Mouse (Mus musculus): ENCODE data around the gene Cdkl3. TPM values are rescaled to one million over a fixed set of nuclear protein-coding genes. Genes with fewer than 3 reads are reported as not detected.

Gene Cdkl3
- polyA plus RNA-seq, 1 experiment from 2014 or later = 1.6 TPM

DNA sequence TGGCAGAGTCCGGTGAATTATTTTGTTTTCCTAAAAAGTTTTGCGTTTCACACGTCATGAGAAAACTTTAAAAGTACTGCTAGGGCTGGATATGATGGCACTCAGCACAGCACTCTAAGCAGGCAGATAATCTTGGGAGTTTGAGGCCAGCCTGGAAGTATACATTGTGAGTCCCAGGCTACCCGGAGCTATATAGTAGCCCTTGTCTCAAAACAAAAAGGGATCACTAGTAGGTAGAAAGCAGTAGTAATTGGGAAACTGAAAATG, 583 bp upstream of the Cdkl3 start:
- Histone ChIP-seq H3K36me3 (replicated peaks; ENCODE audit: insufficient read depth, low read length) (no peaks in the 10 kb centered on the region), H3K27ac (ENCODE audit: low read depth) (peak overlapping the region; percentile 92), H3K9me3 (ENCODE audit: low read length) (no peaks in the 10 kb centered on the region), H3K9ac (replicated peaks) (peak overlapping the region; percentile 76), H3K4me2 (ENCODE audit: low read depth, low read length) (peak overlapping the region; percentile 91), H3K4me3 (ENCODE audit: low read depth, low read length) (peak overlapping the region; percentile 70), H3K27me3 (ENCODE audit: insufficient read depth, low read length) (no peaks in the 10 kb centered on the region), H3K4me1 (ENCODE audit: insufficient read depth) (peaks cover 25% of the 10 kb centered on the region)
- TF ChIP-seq CTCF (IDR thresholded peaks at IDR 0.05; ENCODE audit: low read depth) = no peak
- TF ChIP-seq EP300 (IDR thresholded peaks at IDR 0.05; ENCODE audit: low read depth) = no peak
- DNase-seq (no peak), ATAC-seq (no peak)
- 12% methylated on average over 4 of the region's 4 CpGs for WGBS (ENCODE audit: insufficient replicate concordance)

DNA sequence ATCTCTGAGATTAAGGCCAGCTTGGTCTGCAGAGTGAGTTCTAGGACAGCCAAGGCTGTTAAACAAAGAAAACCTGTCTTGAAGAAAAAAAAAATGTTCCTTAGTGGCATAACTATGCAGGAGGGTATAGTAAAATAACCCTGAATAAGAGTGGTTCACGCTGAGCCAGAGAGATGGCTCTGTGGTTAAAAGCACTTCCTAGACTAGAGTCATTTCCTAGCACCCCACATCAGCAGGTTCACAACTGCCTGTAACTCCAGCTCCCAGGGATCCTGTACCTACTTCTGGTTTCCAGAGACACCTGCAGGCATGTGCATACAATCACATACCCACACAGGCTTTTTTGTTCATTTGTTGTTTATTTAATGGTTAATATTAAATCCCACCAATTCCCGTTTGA, 1.6 kb downstream of the Cdkl3 start:
- H3K4me1 ChIP-seq (ENCODE audit: insufficient read depth) = peaks cover 21% of the 10 kb centered on the region
- ATAC-seq (no peak), DNase-seq (no peak)
- no peak overlapping the region for H3K27ac ChIP-seq (ENCODE audit: low read depth)
- H3K4me2 ChIP-seq (ENCODE audit: low read depth, low read length) = no peak overlapping the region; the same call in 1 of the 2 replicates
- H3K4me3 ChIP-seq (ENCODE audit: low read depth, low read length) = no peak overlapping the region
- H3K27me3 ChIP-seq (ENCODE audit: insufficient read depth, low read length) = no peaks in the 10 kb centered on the region
- WGBS (ENCODE audit: insufficient replicate concordance) = 33% methylated on average over 2 of the region's 2 CpGs
- no peaks in the 10 kb centered on the region for H3K36me3 ChIP-seq (replicated peaks; ENCODE audit: insufficient read depth, low read length)
- H3K9me3 ChIP-seq (ENCODE audit: low read length) = no peaks in the 10 kb centered on the region
- peak; percentile 25; the same call in 1 of the 2 replicates for TF ChIP-seq CTCF (IDR thresholded peaks at IDR 0.05; ENCODE audit: low read depth)
- no peak for TF ChIP-seq EP300 (IDR thresholded peaks at IDR 0.05; ENCODE audit: low read depth)
- no peak overlapping the region for H3K9ac ChIP-seq (replicated peaks)

DNA sequence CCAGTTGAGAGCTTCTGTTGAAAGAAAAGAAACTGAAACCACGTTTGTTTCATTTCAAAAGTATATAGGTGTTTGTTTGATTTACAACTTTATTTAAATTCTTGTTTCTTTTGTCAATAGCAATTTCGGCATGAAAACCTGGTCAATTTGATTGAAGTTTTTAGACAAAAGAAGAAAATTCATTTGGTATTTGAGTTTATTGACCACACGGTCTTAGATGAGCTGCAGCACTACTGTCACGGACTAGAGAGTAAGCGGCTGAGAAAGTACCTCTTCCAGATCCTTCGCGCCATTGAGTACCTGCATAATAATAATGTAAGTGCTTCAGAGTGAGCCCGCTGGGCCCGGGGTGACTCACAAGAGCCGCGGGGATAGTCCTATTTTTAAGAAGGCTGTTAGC, 7.0 kb downstream of the Cdkl3 start:
- WGBS (ENCODE audit: insufficient replicate concordance) = 83% methylated on average over 11 of the region's 11 CpGs
- ATAC-seq (no peak), DNase-seq (no peak)
- Histone ChIP-seq H3K36me3 (replicated peaks; ENCODE audit: insufficient read depth, low read length) (no peaks in the 10 kb centered on the region), H3K27me3 (ENCODE audit: insufficient read depth, low read length) (no peaks in the 10 kb centered on the region), H3K27ac (ENCODE audit: low read depth) (no peak overlapping the region), H3K9ac (replicated peaks) (no peak overlapping the region), H3K9me3 (ENCODE audit: low read length) (no peaks in the 10 kb centered on the region), H3K4me3 (ENCODE audit: low read depth, low read length) (no peak overlapping the region), H3K4me1 (ENCODE audit: insufficient read depth) (no peaks in the 10 kb centered on the region), H3K4me2 (ENCODE audit: low read depth, low read length) (no peak overlapping the region)
- TF ChIP-seq EP300 (IDR thresholded peaks at IDR 0.05; ENCODE audit: low read depth) (no peak), CTCF (IDR thresholded peaks at IDR 0.05; ENCODE audit: low read depth) (no peak)

DNA sequence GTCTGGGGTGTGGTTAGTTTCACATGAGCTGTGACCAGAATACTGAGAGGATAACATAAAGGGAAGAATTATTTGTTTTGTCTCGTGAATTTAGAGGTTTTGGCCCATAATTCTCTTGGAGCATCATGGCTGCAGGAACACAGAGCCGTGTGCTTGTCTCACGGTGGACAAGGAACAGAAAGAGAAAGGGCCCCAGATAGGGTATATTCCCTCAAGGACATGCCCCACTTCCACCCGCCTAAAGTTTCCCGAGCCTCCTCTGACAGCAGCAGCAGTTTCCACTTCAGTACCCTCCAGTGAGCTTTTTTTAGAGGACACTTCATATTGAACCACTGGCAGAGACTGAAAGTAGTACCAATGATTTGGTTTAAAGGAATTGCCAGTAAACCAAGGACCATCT, 7.5 kb downstream of the Cdkl3 start:
- Histone ChIP-seq H3K9me3 (ENCODE audit: low read length) (no peaks in the 10 kb centered on the region), H3K9ac (replicated peaks) (no peak overlapping the region), H3K4me1 (ENCODE audit: insufficient read depth) (no peaks in the 10 kb centered on the region), H3K27ac (ENCODE audit: low read depth) (no peak overlapping the region), H3K4me2 (ENCODE audit: low read depth, low read length) (no peak overlapping the region), H3K27me3 (ENCODE audit: insufficient read depth, low read length) (no peaks in the 10 kb centered on the region), H3K4me3 (ENCODE audit: low read depth, low read length) (no peak overlapping the region), H3K36me3 (replicated peaks; ENCODE audit: insufficient read depth, low read length) (no peaks in the 10 kb centered on the region)
- WGBS (ENCODE audit: insufficient replicate concordance) = 72% methylated on average over 5 of the region's 5 CpGs
- ATAC-seq (no peak), DNase-seq (no peak)
- TF ChIP-seq CTCF (IDR thresholded peaks at IDR 0.05; ENCODE audit: low read depth) = no peak
- no peak for TF ChIP-seq EP300 (IDR thresholded peaks at IDR 0.05; ENCODE audit: low read depth)

DNA sequence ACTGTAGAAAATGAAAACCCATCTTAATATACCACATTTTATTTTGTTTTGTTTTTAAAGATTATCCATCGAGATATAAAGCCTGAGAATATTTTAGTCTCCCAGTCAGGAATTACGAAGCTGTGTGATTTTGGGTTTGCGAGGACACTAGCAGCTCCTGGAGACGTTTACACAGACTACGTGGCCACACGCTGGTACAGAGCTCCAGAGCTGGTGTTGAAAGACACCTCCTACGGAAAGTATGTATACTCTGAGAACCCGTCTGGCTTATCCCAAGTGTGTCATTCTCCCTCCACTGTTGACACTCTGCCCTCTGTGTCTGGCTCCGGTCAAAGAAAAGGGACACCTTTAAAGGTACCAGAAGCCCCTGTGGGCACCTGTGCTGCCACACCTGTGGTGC, 14.2 kb downstream of the Cdkl3 start:
- Histone ChIP-seq H3K36me3 (replicated peaks; ENCODE audit: insufficient read depth, low read length) (no peaks in the 10 kb centered on the region), H3K4me3 (ENCODE audit: low read depth, low read length) (no peak overlapping the region), H3K4me2 (ENCODE audit: low read depth, low read length) (no peak overlapping the region), H3K9me3 (ENCODE audit: low read length) (no peaks in the 10 kb centered on the region), H3K4me1 (ENCODE audit: insufficient read depth) (no peaks in the 10 kb centered on the region), H3K27ac (ENCODE audit: low read depth) (no peak overlapping the region), H3K9ac (replicated peaks) (no peak overlapping the region), H3K27me3 (ENCODE audit: insufficient read depth, low read length) (no peaks in the 10 kb centered on the region)
- DNase-seq = no peak
- no peak for ATAC-seq
- TF ChIP-seq CTCF (IDR thresholded peaks at IDR 0.05; ENCODE audit: low read depth) = no peak
- TF ChIP-seq EP300 (IDR thresholded peaks at IDR 0.05; ENCODE audit: low read depth) = no peak
- WGBS (ENCODE audit: insufficient replicate concordance) = 77% methylated on average over 9 of the region's 9 CpGs

DNA sequence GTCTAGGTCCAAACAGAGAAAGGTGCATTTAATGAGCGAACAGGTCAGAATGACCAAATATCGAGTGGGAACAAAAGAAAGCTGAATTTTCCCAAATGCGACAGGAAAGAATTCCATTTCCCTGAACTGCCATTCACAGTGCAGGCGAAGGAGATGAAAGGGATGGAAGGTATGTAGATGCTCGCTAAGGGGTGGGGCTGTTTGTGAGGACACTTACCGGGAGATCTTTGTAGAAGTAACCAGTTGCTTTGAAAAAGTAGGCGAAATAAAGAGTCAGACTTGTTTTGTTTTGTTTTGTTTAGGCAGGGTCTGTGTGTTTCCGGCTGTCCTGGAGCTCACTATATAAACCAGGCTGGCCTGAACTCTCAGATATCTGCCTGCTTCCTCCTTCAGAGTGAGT, 28.3 kb downstream of the Cdkl3 start:
- WGBS (ENCODE audit: insufficient replicate concordance) = 66% methylated on average over 8 of the region's 8 CpGs

DNA sequence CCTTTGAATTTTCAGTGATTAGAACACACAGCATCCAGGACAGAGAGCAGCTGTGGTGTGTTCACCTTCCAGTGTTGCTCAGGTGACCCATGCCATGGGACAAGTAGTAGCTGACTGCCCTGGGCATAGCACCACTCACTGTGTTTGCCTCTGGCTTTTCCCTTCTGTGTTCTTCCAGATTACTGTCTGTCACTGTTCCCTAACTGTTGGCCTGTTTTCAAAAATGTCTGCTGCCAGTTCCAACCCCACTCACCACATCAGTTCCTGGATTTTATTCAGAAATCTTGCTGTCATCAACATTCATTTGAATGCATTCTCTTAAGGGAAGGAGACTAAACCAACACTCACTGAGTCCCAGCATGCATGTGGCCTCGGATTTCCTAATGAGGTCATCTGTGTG, 29.9 kb downstream of the Cdkl3 start:
- H3K4me1 ChIP-seq (ENCODE audit: insufficient read depth) = no peaks in the 10 kb centered on the region; the same call in 1 of the 2 replicates
- no peak overlapping the region for H3K27ac ChIP-seq (ENCODE audit: low read depth)
- no peak for ATAC-seq
- no peaks in the 10 kb centered on the region for H3K36me3 ChIP-seq (replicated peaks; ENCODE audit: insufficient read depth, low read length)
- H3K9me3 ChIP-seq (ENCODE audit: low read length) = no peaks in the 10 kb centered on the region
- DNase-seq = no peak
- H3K4me3 ChIP-seq (ENCODE audit: low read depth, low read length) = no peak overlapping the region
- WGBS (ENCODE audit: insufficient replicate concordance) = 75% methylated on average over 1 of the region's 1 CpGs
- no peak overlapping the region for H3K9ac ChIP-seq (replicated peaks)
- H3K27me3 ChIP-seq (ENCODE audit: insufficient read depth, low read length) = no peaks in the 10 kb centered on the region
- TF ChIP-seq EP300 (IDR thresholded peaks at IDR 0.05; ENCODE audit: low read depth) = no peak
- no peak for TF ChIP-seq CTCF (IDR thresholded peaks at IDR 0.05; ENCODE audit: low read depth)
- H3K4me2 ChIP-seq (ENCODE audit: low read depth, low read length) = no peak overlapping the region

More for the DNA sequence above, 28.3 kb downstream of the Cdkl3 start:
- no peak for TF ChIP-seq EP300 (IDR thresholded peaks at IDR 0.05; ENCODE audit: low read depth)
- TF ChIP-seq CTCF (IDR thresholded peaks at IDR 0.05; ENCODE audit: low read depth) = no peak
- Histone ChIP-seq H3K9me3 (ENCODE audit: low read length) (no peaks in the 10 kb centered on the region), H3K27ac (ENCODE audit: low read depth) (no peak overlapping the region), H3K27me3 (ENCODE audit: insufficient read depth, low read length) (no peaks in the 10 kb centered on the region), H3K36me3 (replicated peaks; ENCODE audit: insufficient read depth, low read length) (no peaks in the 10 kb centered on the region), H3K9ac (replicated peaks) (no peak overlapping the region), H3K4me1 (ENCODE audit: insufficient read depth) (no peaks in the 10 kb centered on the region; the same call in 1 of the 2 replicates), H3K4me3 (ENCODE audit: low read depth, low read length) (no peak overlapping the region), H3K4me2 (ENCODE audit: low read depth, low read length) (no peak overlapping the region)
- DNase-seq (no peak), ATAC-seq (no peak)
